Mouse (Mus musculus): ENCODE results near the gene Nt5c3.

The Nt5c3 gene

GRCm38 (mm10) chr6:56835532-56835931, 88.2 kb downstream of the Nt5c3 start:
- no peak for DNase-seq

DNA sequence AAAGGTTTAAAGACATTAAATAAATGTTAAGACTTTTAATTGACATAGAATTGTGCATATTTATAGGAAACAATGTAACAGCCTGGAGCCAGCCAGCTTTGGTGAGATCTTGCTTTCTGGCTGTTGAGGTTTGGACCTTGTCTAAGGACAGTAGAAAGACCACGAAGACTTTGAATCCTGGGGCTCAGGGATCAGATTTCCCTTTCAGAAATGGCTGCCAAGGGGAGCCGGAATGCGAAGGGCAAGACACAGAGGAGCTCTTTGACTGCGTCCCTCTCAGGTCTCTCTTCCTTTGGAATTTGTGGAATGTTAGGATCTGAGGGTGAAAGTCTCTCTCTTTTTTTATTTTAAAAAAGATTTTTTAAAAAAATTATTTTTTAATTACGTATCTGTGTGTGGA, 89.0 kb downstream of the Nt5c3 start:
- DNase-seq = no peak

- DNase-seq = no peak
Observed at GRCm38 (mm10) chr6:56832830-56833229, 90.9 kb downstream of the Nt5c3 start.

DNA sequence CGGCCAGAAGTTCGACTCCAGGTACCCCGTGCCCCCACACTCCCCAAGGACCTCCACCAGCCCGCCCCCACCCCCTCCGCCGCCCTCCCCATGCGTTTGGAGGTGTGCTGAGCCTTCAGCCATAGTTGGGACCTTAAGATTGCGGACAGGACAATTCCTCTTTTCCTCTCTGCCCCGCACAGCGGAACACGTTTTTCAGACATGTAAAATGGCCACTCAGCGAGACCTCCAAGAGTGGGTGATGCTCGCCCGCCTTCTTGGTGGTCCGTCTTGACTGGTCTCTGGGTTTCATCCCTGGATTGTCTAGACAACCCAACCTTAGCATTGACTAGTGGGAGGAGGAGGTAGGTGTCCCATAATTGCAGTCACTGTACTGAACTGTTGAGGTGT, 91.3 kb downstream of the Nt5c3 start:
- no peak for DNase-seq
